Mouse (Mus musculus) hindbrain, embryonic 11.5 days (tissue): ENCODE measurements around the gene Arid3c. TPM values are rescaled to one million over a fixed set of nuclear protein-coding genes. Genes with fewer than 3 reads are reported as not detected.

ENCODE experiments used
- ATAC-seq: fragments of 200-750 bp; cut with Nextera tagmentation; 2 replicates; pipeline ENCODE4 v1.8.0; 2017; ENCODE audit warnings: mild to moderate bottlenecking, moderate TSS enrichment, moderate library complexity; ENCODE audit not compliant: low FRiP score
- DNase-seq: peaks from one replicate; pipeline ENCODE4 v3.0.0-alpha.2; 2015; ENCODE audit warnings: low spot score
- H3K27ac ChIP-seq: fragments of 300-500 bp; sonication (generic); 2 replicates; pipeline ENCODE4 v1.5.1; 2014; ENCODE audit warnings: mild to moderate bottlenecking, low read depth, low read length
- H3K27me3 ChIP-seq: fragments of 300-500 bp; sonication (generic); 2 replicates; pipeline ENCODE4 v1.6.1; 2014; ENCODE audit warnings: mild to moderate bottlenecking, low read length, moderate library complexity, mixed read lengths; ENCODE audit not compliant: control insufficient read depth, insufficient read depth
- H3K36me3 ChIP-seq: fragments of 300-500 bp; sonication (generic); 2 replicates; pipeline ENCODE4 v1.6.1; 2014; ENCODE audit warnings: mild to moderate bottlenecking, low read length, moderate library complexity, mixed read lengths; ENCODE audit not compliant: control insufficient read depth, insufficient read depth
- H3K4me1 ChIP-seq: fragments of 300-500 bp; sonication (generic); replicated peaks from 2 replicates; pipeline ENCODE4 v1.6.1; 2014; ENCODE audit warnings: low read length, mixed read lengths; ENCODE audit not compliant: control insufficient read depth, insufficient read depth
- H3K4me2 ChIP-seq: fragments of 300-500 bp; sonication (generic); replicated peaks from 2 replicates; pipeline ENCODE4 v1.6.1; 2014; ENCODE audit warnings: mild to moderate bottlenecking, low read depth, low read length
- H3K4me3 ChIP-seq: fragments of 300-500 bp; sonication (generic); 2 replicates; pipeline ENCODE4 v1.5.1; 2014; ENCODE audit warnings: low read depth, low read length
- H3K9ac ChIP-seq: fragments of 300-500 bp; sonication (generic); 2 replicates; pipeline ENCODE4 v1.6.1; 2014; ENCODE audit warnings: low read depth, low read length
- H3K9me3 ChIP-seq: fragments of 300-500 bp; sonication (generic); 2 replicates; pipeline ENCODE4 v1.6.1; 2016; ENCODE audit warnings: low read length; ENCODE audit not compliant: control insufficient read depth
- WGBS: fragments of 180-500 bp; shearing (Covaris S2); extraction: QIAGEN DNeasy Blood & Tissue Kit; methylation state at CpG from one replicate; pipeline ENCODE4 v1.1.7; 2014; 5-methylcytosine and 5-hydroxymethylcytosine counted together
- polyA plus RNA-seq: library from polyadenylated mRNA; unstranded; fragments of >200 nt; fragmentation: Nextera tagmentation; extraction: Ambion mirVana; gene quantifications from 2 replicates; pipeline ENCODE4 v1.2.1, GENCODE M21; 2014

Gene Arid3c
- polyA plus RNA-seq, 1 experiment from 2014 or later, result 0.93 TPM

DNA sequence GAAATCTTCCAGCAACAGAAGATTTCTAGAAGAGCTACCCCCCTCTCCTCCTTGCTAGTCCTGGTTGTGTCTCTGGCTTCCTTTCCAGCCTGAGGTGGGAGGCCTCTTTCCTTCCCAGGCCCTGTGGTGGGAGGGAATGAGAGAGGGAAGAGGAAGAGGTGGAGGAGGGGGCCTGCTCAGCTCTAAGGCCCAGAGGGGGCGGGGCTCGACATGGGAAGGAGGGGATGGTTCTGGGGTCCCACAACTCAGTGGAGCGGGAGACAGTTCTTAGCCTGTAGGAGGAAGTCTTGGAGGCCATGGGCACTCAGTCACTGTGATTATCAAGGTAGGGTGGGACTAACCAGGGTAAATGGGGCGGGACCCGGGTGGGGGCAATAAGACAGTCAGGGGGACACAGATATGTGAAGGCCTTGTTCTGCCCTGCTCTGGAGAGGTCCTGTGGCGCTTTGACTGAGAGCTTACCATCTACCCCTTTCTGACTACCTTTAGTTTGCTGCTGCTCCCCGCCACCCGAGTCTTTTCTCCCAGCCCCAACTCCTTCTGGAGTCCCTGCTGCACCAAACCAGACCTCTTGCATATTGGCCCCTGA is 31.3 kb upstream of the Arid3c start:
- ATAC-seq, result peak; percentile 36; the same call in 1 of the 2 replicates
- peak; percentile 44 for DNase-seq

DNA sequence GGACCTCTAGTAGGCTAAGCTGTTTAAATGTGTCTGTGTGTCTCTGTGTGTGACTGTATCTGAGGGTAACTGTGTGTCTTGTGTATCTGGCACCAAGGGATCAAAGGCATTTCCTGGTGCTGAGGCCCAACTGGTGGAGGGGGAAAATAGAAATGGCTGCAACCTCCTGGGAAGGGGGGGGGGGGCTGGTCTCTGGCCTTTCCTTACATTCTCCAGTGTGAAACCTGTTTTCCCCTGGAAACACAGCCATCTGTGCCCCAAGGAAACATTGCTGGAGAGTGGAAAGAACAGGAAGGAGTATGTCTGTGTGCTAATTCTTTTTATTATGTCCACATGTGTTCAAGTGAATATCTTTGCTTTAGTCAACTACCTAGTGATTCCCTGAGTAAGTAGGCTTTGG is 30.7 kb upstream of the Arid3c start:
- Histone ChIP-seq H3K27me3 (no peaks in the 10 kb centered on the region), H3K9me3 (no peaks in the 10 kb centered on the region), H3K4me3 (no peak overlapping the region), H3K9ac (no peak overlapping the region), H3K4me2 (0 out of 2 replicates have a peak overlapping the region, but pooled peaks have one; percentile 40), H3K27ac (peak overlapping the region; percentile 14; the same call in 1 of the 2 replicates), H3K4me1 (peaks cover 2% of the 10 kb centered on the region; the same call in 1 of the 2 replicates), H3K36me3 (no peaks in the 10 kb centered on the region)
- DNase-seq (peak; percentile 6), ATAC-seq (no peak)

More for the DNA sequence above, 31.3 kb upstream of the Arid3c start:
- H3K36me3 ChIP-seq, result no peaks in the 10 kb centered on the region
- no peak overlapping the region for H3K4me3 ChIP-seq
- peaks cover 2% of the 10 kb centered on the region; the same call in 1 of the 2 replicates for H3K4me1 ChIP-seq
- H3K27me3 ChIP-seq, result no peaks in the 10 kb centered on the region
- H3K27ac ChIP-seq, result peak overlapping the region; percentile 34; the same call in 1 of the 2 replicates
- H3K9ac ChIP-seq, result peak overlapping the region; percentile 28; the same call in 1 of the 2 replicates
- whole genome bisulfite sequencing, result 40% methylated on average over 8 of the region's 8 CpGs
- H3K4me2 ChIP-seq, result peak overlapping the region; percentile 7
- H3K9me3 ChIP-seq, result no peaks in the 10 kb centered on the region

DNA sequence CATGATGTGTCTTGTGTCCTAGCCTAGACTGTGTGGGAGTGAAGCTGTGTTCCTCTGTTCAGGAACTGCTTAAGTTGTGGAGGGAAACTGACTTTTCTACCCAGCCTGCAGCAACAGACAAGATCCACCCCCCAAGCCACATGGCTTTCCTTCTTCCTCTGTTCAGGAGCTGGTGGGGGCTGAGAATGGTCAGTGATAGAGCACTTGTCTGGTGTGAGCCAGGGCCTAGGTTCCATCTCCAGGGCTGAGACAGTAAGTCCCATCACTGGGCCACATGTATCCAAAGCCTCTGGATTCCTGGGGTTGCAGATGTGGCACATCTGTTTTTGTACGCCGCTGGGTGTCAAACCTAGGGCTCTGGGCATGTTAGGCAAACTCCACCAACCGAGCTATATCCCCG is 30.0 kb upstream of the Arid3c start:
- 0 out of 2 replicates have a peak, but pooled peaks have one; percentile 28 for ATAC-seq
- Histone ChIP-seq H3K36me3 (no peaks in the 10 kb centered on the region), H3K9ac (no peak overlapping the region; the same call in 1 of the 2 replicates), H3K4me2 (peak overlapping the region; percentile 40), H3K4me1 (peaks cover 2% of the 10 kb centered on the region; the same call in 1 of the 2 replicates), H3K4me3 (peak overlapping the region; percentile 36), H3K27ac (no peak overlapping the region), H3K27me3 (no peaks in the 10 kb centered on the region), H3K9me3 (no peaks in the 10 kb centered on the region)
- DNase-seq, result peak; percentile 5
- WGBS, result 79% methylated on average over 4 of the region's 4 CpGs

DNA sequence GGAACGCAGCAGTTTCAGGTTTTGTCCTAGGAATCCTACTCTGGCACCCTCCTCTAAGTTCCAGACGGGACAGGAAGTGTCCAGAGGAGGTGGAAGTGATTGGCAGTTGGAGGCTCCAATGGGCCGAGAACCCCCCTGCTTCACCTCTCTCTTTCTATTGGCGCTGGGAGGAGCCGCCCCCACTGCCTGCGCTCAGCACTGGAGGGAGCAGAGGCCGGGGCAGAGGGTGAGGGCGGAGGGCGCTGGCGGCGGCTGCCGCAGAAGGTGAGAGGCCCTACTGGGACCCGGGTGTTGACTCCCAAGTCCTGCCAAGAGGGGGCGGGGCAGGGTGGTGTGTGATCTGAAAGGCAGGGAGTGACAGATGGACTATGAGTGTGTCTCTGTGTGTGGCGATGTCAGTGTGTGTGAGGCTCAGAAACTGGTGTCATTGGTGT is 29.4 kb upstream of the Arid3c start:
- H3K4me1 ChIP-seq, result peaks cover 2% of the 10 kb centered on the region; the same call in 1 of the 2 replicates
- WGBS, result 3% methylated on average over 15 of the region's 15 CpGs
- peak overlapping the region; percentile 40 for H3K4me2 ChIP-seq
- ATAC-seq (peak; percentile 86), DNase-seq (peak; percentile 86)
- H3K27ac ChIP-seq, result peak overlapping the region; percentile 43
- no peaks in the 10 kb centered on the region for H3K27me3 ChIP-seq
- H3K36me3 ChIP-seq, result no peaks in the 10 kb centered on the region
- peak overlapping the region; percentile 36 for H3K4me3 ChIP-seq
- peak overlapping the region; percentile 44 for H3K9ac ChIP-seq
- H3K9me3 ChIP-seq, result no peaks in the 10 kb centered on the region

DNA sequence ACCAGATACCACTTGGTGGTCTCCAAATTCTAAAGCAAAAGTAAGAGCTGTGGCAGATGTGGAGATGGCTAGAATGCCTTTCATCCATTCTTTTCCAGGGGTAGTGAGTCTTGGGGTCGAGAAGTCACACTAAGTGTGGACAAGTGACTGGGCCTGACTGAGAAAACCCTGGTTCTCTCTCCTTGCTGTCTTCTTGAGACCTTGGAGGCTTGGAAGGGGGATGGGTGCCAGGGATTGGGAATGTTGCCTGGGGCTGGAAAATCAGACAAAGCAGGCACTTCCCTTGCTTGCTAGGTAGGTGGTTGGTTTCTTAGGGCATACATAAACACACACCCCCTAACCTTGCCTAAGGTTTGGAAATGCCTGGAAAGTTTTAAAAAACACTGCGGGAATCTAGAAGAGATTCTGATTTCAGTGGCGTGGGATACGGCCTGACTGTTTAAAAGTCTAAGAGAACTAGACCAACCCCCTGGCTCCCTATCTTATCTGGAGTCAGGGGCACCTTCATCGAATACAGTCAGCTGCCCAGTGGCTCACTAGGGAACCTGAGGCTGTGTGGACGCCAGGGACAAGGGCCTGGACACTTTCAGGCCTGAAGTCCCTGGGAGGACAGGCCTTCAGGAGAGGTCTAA is 28.8 kb upstream of the Arid3c start:
- Histone ChIP-seq H3K36me3 (no peaks in the 10 kb centered on the region), H3K9ac (peak overlapping the region; percentile 44), H3K4me1 (peaks cover 2% of the 10 kb centered on the region; the same call in 1 of the 2 replicates), H3K27me3 (no peaks in the 10 kb centered on the region), H3K4me2 (peak overlapping the region; percentile 40), H3K9me3 (no peaks in the 10 kb centered on the region), H3K27ac (peak overlapping the region; percentile 43; the same call in 1 of the 2 replicates), H3K4me3 (peak overlapping the region; percentile 36)
- no peak for ATAC-seq
- DNase-seq, result peak; percentile 6
- whole genome bisulfite sequencing, result 43% methylated on average over 6 of the region's 6 CpGs

DNA sequence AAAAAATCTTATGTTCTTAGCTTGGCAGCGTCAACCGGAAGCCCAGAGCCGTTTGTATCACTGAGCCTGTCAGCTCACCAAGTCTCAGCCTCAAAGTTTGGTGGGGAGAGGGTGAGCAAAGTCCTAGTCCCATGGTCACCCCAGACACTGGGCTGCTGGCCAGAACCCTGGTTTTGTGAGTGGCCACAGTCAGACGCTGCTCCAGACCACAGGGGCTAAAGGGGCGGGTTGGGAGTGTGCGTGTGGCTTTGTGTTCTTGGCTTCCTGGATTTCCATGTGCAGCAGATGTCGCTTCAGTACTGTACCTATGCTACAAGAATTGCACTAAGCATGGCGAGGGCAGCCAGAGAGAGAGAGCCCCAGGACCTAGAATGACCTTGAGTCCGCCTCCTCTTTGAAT is 28.3 kb upstream of the Arid3c start:
- no peak overlapping the region for H3K9ac ChIP-seq
- WGBS, result 87% methylated on average over 9 of the region's 9 CpGs
- H3K27me3 ChIP-seq, result no peaks in the 10 kb centered on the region
- no peak overlapping the region for H3K27ac ChIP-seq
- no peaks in the 10 kb centered on the region for H3K36me3 ChIP-seq
- ATAC-seq (no peak), DNase-seq (no peak)
- no peak overlapping the region for H3K4me2 ChIP-seq
- H3K4me1 ChIP-seq, result peaks cover 2% of the 10 kb centered on the region; the same call in 1 of the 2 replicates
- H3K9me3 ChIP-seq, result no peaks in the 10 kb centered on the region
- H3K4me3 ChIP-seq, result no peak overlapping the region

DNA sequence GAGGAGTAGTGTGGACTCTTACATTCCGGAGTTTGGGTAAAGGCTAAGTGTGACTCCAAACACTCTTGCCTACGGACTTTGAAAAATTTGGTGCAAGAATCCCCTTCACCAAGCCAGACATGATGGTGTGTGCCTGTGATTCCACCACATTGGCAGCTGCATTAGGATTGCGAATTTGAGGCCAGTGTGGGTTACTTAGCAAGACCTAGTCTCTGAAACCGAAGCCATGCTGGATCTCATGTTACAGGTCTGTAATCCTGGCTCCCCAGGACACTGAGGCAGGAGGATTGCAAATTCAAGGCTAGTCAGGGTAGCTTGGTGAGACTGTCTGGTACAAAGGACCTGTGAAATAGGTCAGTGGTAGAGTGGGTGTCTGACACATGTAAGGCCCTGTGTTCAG is 27.8 kb upstream of the Arid3c start:
- H3K4me1 ChIP-seq, result peaks cover 2% of the 10 kb centered on the region; the same call in 1 of the 2 replicates
- ATAC-seq (no peak), DNase-seq (no peak)
- H3K9me3 ChIP-seq, result no peaks in the 10 kb centered on the region
- H3K27ac ChIP-seq, result no peak overlapping the region
- no peaks in the 10 kb centered on the region for H3K27me3 ChIP-seq
- no peak overlapping the region for H3K9ac ChIP-seq
- no peak overlapping the region for H3K4me2 ChIP-seq
- 86% methylated on average over 4 of the region's 4 CpGs for WGBS
- H3K4me3 ChIP-seq, result no peak overlapping the region
- no peaks in the 10 kb centered on the region for H3K36me3 ChIP-seq

DNA sequence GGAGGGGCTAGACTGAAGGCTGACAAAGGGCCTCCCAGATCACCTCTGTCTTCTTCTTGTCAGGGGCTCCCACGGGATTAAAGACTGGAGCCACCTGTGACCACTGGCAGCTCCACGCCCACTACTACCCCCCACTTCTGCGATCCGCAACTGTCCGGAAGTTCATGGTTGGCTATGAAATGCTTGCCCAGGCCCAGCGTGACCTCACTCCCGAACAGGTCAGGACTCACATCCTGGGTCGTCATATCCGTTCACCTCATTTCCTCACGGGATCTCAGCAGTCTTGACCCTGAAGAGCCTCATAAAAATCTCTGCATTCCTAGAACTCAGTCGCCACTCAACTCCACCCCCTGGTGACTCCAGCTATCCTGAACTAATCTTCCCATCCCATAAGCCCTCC is 27.1 kb upstream of the Arid3c start:
- DNase-seq (no peak), ATAC-seq (no peak)
- H3K36me3 ChIP-seq, result no peaks in the 10 kb centered on the region
- no peaks in the 10 kb centered on the region for H3K27me3 ChIP-seq
- peaks cover 2% of the 10 kb centered on the region; the same call in 1 of the 2 replicates for H3K4me1 ChIP-seq
- no peak overlapping the region for H3K27ac ChIP-seq
- 81% methylated on average over 11 of the region's 11 CpGs for WGBS
- H3K4me2 ChIP-seq, result no peak overlapping the region
- no peak overlapping the region for H3K9ac ChIP-seq
- no peaks in the 10 kb centered on the region for H3K9me3 ChIP-seq
- no peak overlapping the region for H3K4me3 ChIP-seq
